Mouse (Mus musculus): ENCODE results near the gene Phf1. TPM values are rescaled to one million over a fixed set of nuclear protein-coding genes. Genes with fewer than 3 reads are reported as not detected.

The Phf1 gene
- 8.9 and 9.6 TPM in 2 replicates for polyA plus RNA-seq (2012; rRNA removed)

DNA sequence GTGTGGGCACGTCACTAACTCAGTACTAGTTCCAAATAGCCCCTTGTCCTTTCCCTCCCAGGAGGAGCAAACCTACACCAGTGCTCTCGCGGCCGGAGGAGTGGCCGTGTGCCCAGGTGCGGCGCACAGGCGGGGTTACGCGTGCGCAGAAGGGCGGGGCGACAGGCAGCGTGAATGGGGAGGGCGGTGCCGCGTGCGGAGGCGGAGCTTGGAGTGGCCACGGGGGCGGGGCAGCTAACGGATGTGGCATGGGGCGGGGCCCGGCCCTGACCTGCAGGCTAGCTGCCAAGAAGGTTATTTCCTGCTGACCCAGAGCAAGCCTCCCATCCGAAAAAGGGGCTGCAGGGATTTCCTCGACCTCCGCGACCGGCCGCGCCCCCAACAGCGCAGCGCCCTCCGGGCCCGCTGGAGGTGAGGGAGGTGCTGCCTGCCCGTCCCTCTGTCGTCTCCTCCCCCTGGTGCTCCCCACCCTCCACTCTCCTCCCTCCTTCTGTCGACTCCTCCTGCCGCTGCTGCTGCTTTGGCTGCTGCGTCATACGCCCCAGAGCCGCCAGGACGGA lies at the start of gene Phf1:
TSS of gene Phf1 (plus strand) at position 214 of the 560 bp plus-strand sequence.

DNA sequence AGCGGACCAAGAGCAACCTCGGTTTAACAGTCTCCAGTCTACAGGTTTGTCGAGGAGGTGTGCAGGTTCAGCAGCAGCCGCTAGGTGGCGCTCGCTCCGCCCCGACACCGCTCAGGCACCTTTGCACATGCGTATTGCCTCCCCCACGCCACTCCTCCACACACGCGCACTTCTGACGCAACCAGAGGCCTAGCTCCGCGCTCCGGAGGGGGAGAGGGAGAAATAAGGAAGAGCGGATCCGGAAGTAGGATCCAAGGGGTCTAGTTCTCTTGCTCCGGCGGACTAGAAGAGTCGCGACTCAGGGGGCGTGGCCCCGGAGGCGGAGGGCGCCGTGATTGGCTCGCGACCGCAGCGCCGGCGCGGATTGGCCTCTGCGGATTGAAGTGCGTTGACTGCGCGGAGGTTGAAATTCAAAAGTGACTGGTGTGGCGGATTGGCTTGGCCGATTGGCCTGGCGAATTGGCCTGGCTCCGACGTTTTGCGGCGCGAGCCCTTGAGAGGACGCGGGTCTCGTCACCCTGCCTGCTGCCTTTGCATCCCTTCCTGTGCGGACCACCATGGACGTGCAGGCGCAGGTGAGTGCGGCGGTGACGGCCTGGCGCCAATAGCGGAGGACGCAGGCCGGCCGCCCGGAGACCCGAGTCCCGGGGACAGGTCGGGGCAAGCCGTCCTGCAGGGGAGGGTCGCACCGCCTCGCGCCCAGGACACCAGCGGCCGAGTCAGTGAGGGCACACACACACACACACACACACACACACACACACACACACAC lies 16.0 kb upstream of the Phf1 start, which contains the start of gene Kifc5b:
TSS of gene Kifc5b (plus strand) at position 381 of the 772 bp plus-strand sequence.

DNA sequence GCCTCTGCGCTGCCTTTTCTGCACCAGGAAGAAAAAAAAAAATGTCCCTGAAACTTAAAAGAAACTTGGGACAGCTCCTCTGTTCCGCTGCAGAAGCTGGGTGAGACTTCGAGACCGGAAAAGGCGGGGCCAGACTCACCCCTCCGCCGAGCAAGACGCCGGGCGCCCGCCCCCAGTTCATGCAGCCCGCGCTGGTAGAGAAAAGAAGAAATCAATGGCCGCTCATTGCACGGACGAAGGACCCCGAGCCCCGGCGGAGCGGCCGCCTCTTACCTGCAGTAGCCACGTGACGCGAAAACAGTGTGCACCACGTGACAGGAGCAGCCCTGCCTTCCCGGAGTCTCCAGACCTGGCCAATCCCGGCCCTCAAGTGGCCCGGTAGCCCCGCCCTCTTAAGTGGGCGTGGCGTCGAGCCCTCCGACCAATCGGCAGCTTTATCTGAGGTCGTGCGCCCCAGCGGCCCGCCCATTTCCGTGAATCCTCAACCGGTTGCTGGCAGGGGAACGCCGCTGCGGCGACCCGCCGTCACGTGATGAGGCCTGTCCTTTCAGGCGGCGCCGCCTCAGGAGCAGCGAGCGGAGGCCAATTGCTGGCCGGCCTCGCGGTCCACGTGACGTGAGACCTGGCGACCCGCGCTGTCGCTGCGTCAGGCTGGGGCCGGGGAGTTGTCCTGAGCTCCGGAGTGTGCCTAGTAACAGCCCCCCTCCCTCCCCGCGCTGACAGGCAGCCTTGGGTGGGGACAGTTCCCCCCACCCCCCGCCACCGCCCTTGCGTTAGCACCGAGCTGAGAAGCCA lies 6.5 kb downstream of the Phf1 start, which contains the start of gene Cuta:
TSS of gene Cuta (minus strand) at position 392 of the 795 bp plus-strand sequence.

DNA sequence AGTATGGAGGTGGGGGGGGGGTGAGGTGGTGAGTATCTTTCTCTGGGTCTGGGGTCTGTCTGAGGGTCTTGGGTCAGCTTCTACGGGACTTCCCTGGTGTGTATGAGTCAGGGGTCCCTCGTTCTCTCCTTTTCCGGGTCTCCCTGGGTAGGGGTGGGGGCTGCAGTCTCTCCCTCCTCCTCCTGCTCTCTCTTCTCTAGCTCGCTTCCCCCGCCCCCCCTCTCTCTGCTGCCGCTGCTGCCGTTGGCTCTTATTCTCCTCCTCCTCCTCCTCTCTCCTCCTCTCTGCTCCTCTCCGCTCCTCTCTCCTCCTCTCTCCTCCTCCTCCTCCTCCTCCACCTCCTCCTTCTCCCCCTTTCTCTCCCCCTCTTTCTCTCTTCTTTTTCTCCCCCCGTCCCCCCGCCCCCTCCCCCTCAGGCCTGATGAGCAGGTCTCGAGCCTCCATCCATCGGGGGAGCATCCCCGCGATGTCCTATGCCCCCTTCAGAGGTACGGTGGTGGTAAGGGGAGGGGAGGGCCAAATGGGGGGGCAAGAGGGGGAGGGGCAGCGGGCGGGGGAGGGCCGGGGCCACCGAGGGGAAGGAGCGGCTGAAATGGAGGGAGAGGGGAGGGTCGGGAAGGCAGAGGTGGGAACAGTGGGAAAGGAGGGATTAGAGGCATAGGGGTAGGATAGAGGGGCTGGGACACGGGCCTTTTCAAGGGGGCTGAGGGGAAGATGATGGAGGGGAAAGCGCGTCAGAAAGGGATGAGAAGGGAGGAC lies 8.4 kb downstream of the Phf1 start, which contains the start of gene Syngap1:
TSS of gene Syngap1 (plus strand) at position 223 of the 759 bp plus-strand sequence.

DNA sequence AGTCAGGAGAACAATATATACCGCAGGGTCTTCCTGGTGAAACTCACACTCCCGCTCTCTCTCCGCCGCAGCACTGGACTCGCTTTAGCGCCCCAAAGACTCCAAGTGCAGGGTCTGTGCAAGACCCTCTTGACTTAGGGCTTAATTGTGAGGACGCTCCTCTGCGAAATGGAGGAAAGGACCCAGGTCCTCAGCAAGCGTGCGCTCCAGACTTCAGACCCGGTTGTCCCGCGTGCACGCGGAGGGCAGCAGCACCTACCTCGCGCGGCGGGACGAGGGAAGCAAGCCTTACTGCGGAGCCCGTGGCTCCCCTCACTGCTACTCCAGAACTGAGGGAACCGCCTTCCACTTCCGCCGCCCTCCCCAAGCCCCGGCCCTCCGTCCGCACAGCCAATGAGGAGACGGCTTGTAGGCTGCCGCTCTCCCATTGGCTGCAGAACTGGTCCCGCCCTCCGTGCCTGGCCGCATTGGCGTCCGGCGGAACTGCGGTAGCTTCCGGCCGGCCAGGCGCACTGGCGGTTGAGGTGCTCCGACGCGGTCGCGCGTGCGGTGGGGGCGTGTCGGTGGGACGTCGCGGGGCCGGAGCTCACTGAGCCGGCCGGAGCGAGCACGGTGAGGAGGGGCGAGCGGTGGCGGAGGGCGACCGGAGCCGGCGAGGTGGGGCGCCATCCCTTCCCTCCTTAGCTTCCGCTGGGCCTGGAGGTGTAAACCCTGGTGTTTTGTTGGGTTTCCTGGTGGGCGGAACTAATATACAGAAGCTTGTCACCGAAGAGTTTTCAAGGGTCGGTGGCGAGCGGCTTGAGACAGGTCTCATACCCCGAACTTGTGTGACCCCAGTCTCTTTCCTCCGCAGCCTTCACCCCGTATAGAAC lies 40.1 kb downstream of the Phf1 start, which contains the start of gene Zbtb9:
TSS of gene Zbtb9 (plus strand) at position 465 of the 872 bp plus-strand sequence.

Other genes starting within 250 kb of the Phf1 start
- 2.7 and 3.5 TPM in 2 replicates for gene Crebrf, start 217.4 kb upstream of the Phf1 start, polyA plus RNA-seq (2012; rRNA removed)
- 16.1 and 16.5 TPM in 2 replicates for gene Bnip1, start 152.0 kb upstream of the Phf1 start, polyA plus RNA-seq (2012; rRNA removed)
- not detected in 2 replicates for gene Nkx2-5, start 88.0 kb upstream of the Phf1 start, polyA plus RNA-seq (2012; rRNA removed)
- 6.3 and 8.5 TPM in 2 replicates for gene Kifc5b, start 16.0 kb upstream of the Phf1 start, polyA plus RNA-seq (2012; rRNA removed)
- 49.2 and 54.1 TPM in 2 replicates for gene Cuta, start 6.5 kb downstream of the Phf1 start, polyA plus RNA-seq (2012; rRNA removed)
- 1.9 and 2.7 TPM in 2 replicates for gene Syngap1, start 8.2 kb downstream of the Phf1 start, polyA plus RNA-seq (2012; rRNA removed)
- 3.7 and 4.3 TPM in 2 replicates for gene Zbtb9, start 40.1 kb downstream of the Phf1 start, polyA plus RNA-seq (2012; rRNA removed)
- 17.1 and 18.0 TPM in 2 replicates for gene Bak1, start 96.0 kb downstream of the Phf1 start, polyA plus RNA-seq (2012; rRNA removed)
- gene Itpr3, start 124.3 kb downstream of the Phf1 start, polyA plus RNA-seq (2012; rRNA removed), result 1.2 and 1.4 TPM in 2 replicates
- 77.1 and 90.8 TPM in 2 replicates for gene Uqcc2, start 200.9 kb downstream of the Phf1 start, polyA plus RNA-seq (2012; rRNA removed)
- 0.02 and 0.05 TPM in 2 replicates for gene Ip6k3, start 234.7 kb downstream of the Phf1 start, polyA plus RNA-seq (2012; rRNA removed)